Mouse (Mus musculus) MEL (cell line): ENCODE measurements around the gene Bicral.

Experiments
- CTCF ChIP-seq, 3 experiments: IDR thresholded peaks in 2 of 3; conservative IDR thresholded peaks in 1 of 3; 2 replicates each; pipeline ENCODE4 v1.5.1; 2011 to 2012; ENCODE audit warnings: low read length in 3 of 3, low read depth in 2 of 3, mild to moderate bottlenecking in 2 of 3, improper control_type of control experiment in 1 of 3, inconsistent platforms in 1 of 3, mixed read lengths in 1 of 3, moderate library complexity in 1 of 3; ENCODE audit not compliant: control insufficient read depth in 1 of 3, insufficient read depth in 1 of 3, poor library complexity in 1 of 3, severe bottlenecking in 1 of 3
- EP300 ChIP-seq, 2 experiments: IDR thresholded peaks; 2 replicates each; pipeline ENCODE4 v1.6.1; 2011; ENCODE audit warnings: improper control_type of control experiment in 2 of 2, low read length in 2 of 2, low read depth in 1 of 2, mild to moderate bottlenecking in 1 of 2
- MAFK ChIP-seq: IDR thresholded peaks from 2 replicates; pipeline ENCODE4 v1.6.1; 2011; ENCODE audit warnings: low read depth, mild to moderate bottlenecking, low read length, improper control_type of control experiment, borderline replicate concordance
- MAX ChIP-seq: IDR thresholded peaks from 2 replicates; pipeline ENCODE4 v1.6.1; 2011; ENCODE audit warnings: low read length, improper control_type of control experiment
- POLR2A ChIP-seq, 2 experiments: IDR thresholded peaks; 2 replicates each; pipeline ENCODE4 v1.6.1; 2011 to 2012; ENCODE audit warnings: low read length in 2 of 2, mild to moderate bottlenecking in 2 of 2, control low read depth in 1 of 2, improper control_type of control experiment in 1 of 2, low read depth in 1 of 2, moderate library complexity in 1 of 2; ENCODE audit not compliant: control insufficient read depth in 1 of 2, insufficient read depth in 1 of 2, poor library complexity in 1 of 2
- TCF12 ChIP-seq: IDR thresholded peaks from 2 replicates; pipeline ENCODE4 v1.6.1; 2014; ENCODE audit warnings: low read depth, mild to moderate bottlenecking, inconsistent platforms, low read length, improper control_type of control experiment, moderate library complexity

DNA sequence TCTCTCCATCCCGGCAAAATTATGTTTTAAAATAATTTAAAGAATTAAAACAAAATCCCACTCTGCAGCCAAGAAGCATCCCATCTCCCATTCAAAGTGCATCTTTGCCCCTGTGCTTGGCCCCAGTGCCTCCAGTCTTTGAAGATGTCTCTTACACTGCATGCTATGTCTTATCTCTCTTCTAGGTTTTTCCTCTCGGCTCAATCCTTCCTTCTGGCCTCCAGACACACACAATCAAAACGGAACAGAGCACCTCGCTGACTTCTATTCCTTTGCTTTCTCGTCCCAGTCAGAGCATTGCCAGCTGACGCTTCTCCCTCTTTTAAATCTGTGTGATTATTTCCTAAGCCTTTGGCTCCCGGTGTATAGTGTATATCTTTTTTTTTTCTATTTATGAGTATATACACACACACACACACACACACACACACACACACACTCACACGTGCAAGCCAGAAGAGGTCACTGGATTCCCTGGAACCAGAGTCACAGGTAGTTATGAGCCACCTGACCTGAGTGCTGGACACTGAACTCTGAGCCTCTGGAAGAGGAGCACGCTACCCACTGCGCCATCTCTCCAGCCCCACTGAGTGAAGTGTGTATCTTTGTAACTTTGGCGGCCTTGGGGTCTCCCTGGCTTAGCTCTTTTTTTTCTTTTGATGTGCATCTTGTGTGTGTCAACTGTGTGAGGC, 27.1 kb upstream of the Bicral start:
- no peak for TF ChIP-seq POLR2A (IDR thresholded peaks at IDR 0.05; ENCODE audit: control insufficient read depth in 1 of 2, insufficient read depth in 1 of 2, low read depth in 1 of 2, low read length in 2 of 2, poor library complexity in 1 of 2)
- 0 out of 2 replicates have a peak, but pooled peaks have one; percentile 12 for TF ChIP-seq MAX
- TF ChIP-seq EP300 (IDR thresholded peaks at IDR 0.05; ENCODE audit: low read depth in 1 of 2, low read length in 2 of 2), result peak; percentile 37 to 52; a peak in 3 of 4 replicates
- TF ChIP-seq TCF12, result peak; percentile 70
- TF ChIP-seq CTCF (IDR thresholded peaks at IDR 0.05 in 2 of 3, conservative IDR thresholded peaks at IDR 0.05 in 1 of 3; ENCODE audit: control insufficient read depth in 1 of 3, insufficient read depth in 1 of 3, low read depth in 2 of 3, low read length in 3 of 3, poor library complexity in 1 of 3, severe bottlenecking in 1 of 3), result no peak
- no peak for TF ChIP-seq MAFK
